ENCODE assay signal across 18 mouse cellular contexts in the genomic region with DNA sequence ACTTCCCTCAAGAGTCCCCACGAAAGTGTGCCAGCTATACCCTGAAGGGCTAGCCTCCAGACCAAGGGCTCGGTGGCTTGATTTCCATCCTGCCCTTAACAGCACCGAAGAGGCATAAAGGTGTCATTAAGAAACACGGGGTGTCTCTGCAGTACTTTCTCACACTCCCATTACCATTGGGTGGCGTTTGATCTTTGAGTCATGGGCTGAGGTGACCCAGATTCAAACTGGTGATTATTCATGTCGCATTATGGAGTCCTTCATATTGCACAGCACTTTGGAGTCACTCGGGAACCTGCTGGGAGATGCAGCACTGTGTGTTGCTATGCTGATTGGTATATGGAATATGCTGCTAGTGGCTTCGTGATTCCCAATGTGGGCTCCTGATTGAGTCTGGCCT. TPM values are rescaled to one million over a fixed set of nuclear protein-coding genes. Genes with fewer than 3 reads are reported as not detected.
DNase-seq lines count a peak whose midpoint lies in the region; ATAC-seq lines count a peak whose summit lies in the region.
"Had no signal": no experiment of that assay in that cellular context is flagged by ENCODE, and none has a peak within 500 bp of the region (broad histone marks: within the 10 kb centered on the region; RNA-seq: fewer than 3 reads in every experiment).

No protein-coding gene starts in this region.

- ATAC-seq in activated CD4-positive, CD25-positive, alpha-beta regulatory T cell, adult 4 months, result peak; percentile 34
- ATAC-seq: forebrain, embryonic 14.5 days; forebrain, embryonic 16.5 days had no signal

- peak; percentile 68 for DNase-seq in adrenal gland, adult 2 months
- DNase-seq in adrenal gland, adult 18-20 months (ENCODE audit: low spot score in 2 of 2), result no peak
- DNase-seq in adrenal gland, postnatal 36 days, result peak; percentile 23 to 36
- DNase-seq in adrenal gland, postnatal 4 days (ENCODE audit: low spot score in 2 of 2), result no peak
- peak; percentile 43 for DNase-seq in brain, adult 2 months (ENCODE audit: low read depth, low spot score)
- DNase-seq in right cerebral cortex, postnatal 10 days (ENCODE audit: low spot score in 2 of 2), result no peak
- DNase-seq: cerebellum, adult 11 months; cerebellum, adult 18-20 months; cerebellum, adult 8-10 months; cerebellum, adult 9-11 months; cerebellum, postnatal 14 days; cerebellum, postnatal 36 days; embryo, embryonic 11 days; gastrocnemius, adult 2 months had no signal

RNA-seq across cellular contexts. Expression of gene Prickle1, which starts 14.0 kb away (rescaled TPM):
- 10 to 100 TPM; 15.7 to 19.4 TPM for total RNA-seq in adrenal gland, adult 2 months (2021)
- polyA plus RNA-seq in adrenal gland, adult 2 months (2012; rRNA removed), result 6.0 and 8.6 TPM in 2 replicates
- 10 to 100 TPM; 16.8 to 26.6 TPM for total RNA-seq in adrenal gland, adult 18-20 months (2021)
- total RNA-seq in adrenal gland, postnatal 36 days (2021), result 10 to 100 TPM; 15.4 to 45.7 TPM
- total RNA-seq in adrenal gland, postnatal 4 days (2021), result 10 to 100 TPM; 30.2 to 30.4 TPM
- polyA plus RNA-seq in activated CD4-positive, CD25-positive, alpha-beta regulatory T cell, adult 4 months (2017; shearing (Covaris generic)), result under 1 TPM; 0.66 to 0.73 TPM
- total RNA-seq: MEL had no signal

Comparison
In these comparisons a context has a peak if more than half of its experiments do, and no peak if none do; other contexts are left out.
1. DNase-seq: peak in adrenal gland, adult 2 months (single experiment), adrenal gland, postnatal 36 days (2 of 2) and brain, adult 2 months (single experiment); none in adrenal gland, adult 18-20 months (0 of 2), adrenal gland, postnatal 4 days (0 of 2) and right cerebral cortex, postnatal 10 days (0 of 2).